ENCODE assay signal across 18 mouse cellular contexts in the genomic region with DNA sequence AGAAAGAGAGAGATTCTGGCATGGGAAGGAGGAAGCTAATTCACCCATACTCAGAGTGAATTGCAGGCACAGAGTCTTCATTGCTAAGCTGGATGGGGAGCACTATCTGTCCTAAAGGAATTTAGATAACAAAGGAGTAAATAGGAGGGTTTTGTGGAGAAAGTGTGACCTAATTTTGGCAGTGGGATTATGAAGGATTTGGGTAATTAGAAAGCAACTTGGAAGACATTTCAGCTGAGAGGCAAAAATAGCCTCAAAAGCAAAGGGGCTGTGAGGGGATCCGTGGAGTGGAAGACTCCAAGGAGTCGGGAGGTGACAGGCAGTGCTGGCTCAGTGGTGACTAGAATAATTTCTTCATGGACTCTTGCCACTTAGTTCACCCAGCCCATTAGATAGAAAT.
"Had no signal": no experiment of that assay in that cellular context is flagged by ENCODE, and none has a peak within 500 bp of the region (broad histone marks: within the 10 kb centered on the region; RNA-seq: fewer than 3 reads in every experiment).

No protein-coding gene starts in this region.

- H3K9me3 ChIP-seq: midbrain, embryonic 10.5 days; midbrain, embryonic 12.5 days; neural tube, embryonic 13.5 days; neural tube, embryonic 15.5 days had no signal

- DNase-seq: lung, adult 18-20 months; lung, embryonic 14.5 days; lung, postnatal 10 days; lung, postnatal 4 days; right cerebral cortex, adult 18-20 months; right cerebral cortex, postnatal 25 days; right cerebral cortex, postnatal 4 days; spleen, adult 18-20 months; thymus, adult 18-20 months; thymus, postnatal 14 days; thymus, postnatal 36 days had no signal

- H3K4me1 ChIP-seq: neural tube, embryonic 13.5 days; neural tube, embryonic 15.5 days had no signal

- H3K36me3 ChIP-seq: midbrain, embryonic 10.5 days; midbrain, embryonic 12.5 days; neural tube, embryonic 13.5 days; neural tube, embryonic 15.5 days had no signal

- H3K27me3 ChIP-seq: midbrain, embryonic 12.5 days; neural tube, embryonic 13.5 days; neural tube, embryonic 15.5 days had no signal

- ATAC-seq: midbrain, embryonic 16.5 days had no signal

- H3K27ac ChIP-seq: liver, embryonic 14.5 days; midbrain, embryonic 10.5 days; midbrain, embryonic 12.5 days; neural tube, embryonic 13.5 days; neural tube, embryonic 15.5 days had no signal

- H3K4me3 ChIP-seq: midbrain, embryonic 10.5 days; midbrain, embryonic 12.5 days; myocyte; neural tube, embryonic 13.5 days; neural tube, embryonic 15.5 days had no signal

- H3K4me2 ChIP-seq: lung, embryonic 14.5 days; midbrain, embryonic 12.5 days; neural tube, embryonic 13.5 days; neural tube, embryonic 15.5 days had no signal

- H3K9ac ChIP-seq: liver, embryonic 14.5 days; lung, embryonic 14.5 days; midbrain, embryonic 12.5 days; neural tube, embryonic 13.5 days; neural tube, embryonic 15.5 days had no signal
